Mouse (Mus musculus) left cerebral cortex, postnatal 36 days (tissue): Measurements from ENCODE around the gene Hmga2. TPM values are rescaled to one million over a fixed set of nuclear protein-coding genes. Genes with fewer than 3 reads are reported as not detected.

Experiments
- DNase-seq, 2 experiments: peaks; one replicate each; pipeline ENCODE4 v3.0.0; 2021 to 2022; ENCODE audit warnings: low spot score in 2 of 2, mixed read lengths in 1 of 2
- intact Hi-C: fragments of 180-260 bp; cut with DNase I; formaldehyde crosslinking; loops from one replicate; pipeline ENCODE4 v1.15.1; 2025
- total RNA-seq, 2 experiments: library from RNA; stranded (reverse); gene quantifications; 2 replicates each; pipeline ENCODE4 v1.2.3; 2021

Hmga2 gene
- under 1 TPM; 0.20 to 0.34 TPM for total RNA-seq

DNA sequence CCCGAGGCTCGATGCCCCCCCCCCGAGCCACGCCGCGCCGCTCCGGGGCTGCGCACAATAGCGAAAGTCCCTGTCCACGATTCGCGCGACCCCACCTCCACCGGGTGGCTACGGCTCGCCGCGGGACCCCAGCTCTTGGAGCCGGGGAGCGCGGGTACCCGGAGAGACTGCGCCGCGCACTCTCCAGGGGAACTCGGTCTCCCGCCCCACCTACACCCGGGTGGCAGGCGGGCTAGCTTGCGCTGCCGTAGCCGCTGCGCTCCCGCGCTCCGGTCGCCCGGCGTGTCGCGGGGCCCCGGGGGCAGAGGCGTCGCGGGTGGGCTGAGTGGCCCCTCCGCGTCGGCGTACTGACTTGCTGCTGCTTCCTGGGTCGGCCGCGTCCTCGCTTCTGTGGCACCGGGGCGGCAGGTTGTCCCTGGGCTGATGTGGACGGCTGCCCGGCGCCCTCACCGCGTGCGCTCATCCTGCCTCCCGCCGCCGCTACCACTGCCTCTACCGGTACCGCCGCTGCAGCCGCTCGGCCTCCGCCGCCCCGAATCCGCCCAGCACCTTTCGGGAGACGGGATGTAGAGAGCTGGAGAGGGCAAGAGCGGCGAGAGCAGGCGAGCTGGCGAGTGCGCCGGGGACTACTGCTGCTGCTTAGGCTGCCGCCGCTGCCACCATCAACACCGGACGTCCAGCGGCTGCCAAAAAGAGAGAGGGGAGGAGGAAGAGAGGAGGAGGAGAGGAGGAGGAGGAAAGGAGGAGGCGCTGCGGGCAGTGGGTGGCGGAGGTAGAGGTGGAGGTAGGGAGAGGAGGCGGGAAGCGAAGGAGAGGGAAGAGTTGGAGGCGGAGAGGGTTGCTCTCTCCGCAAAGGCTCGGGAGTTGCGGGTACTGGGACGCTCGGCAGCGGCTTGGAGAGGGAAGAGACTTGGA is at the start of gene Hmga2:
Gene Hmga2 (minus strand): TSS at position 869 of the 915 bp plus-strand sequence.
- peak in 1 of 2 experiments; percentile 19 for DNase-seq
- intact Hi-C loops = loop anchor here (5.0 kb wide), 1 partner anchor 76 kb away; no protein-coding TSS in a partner anchor

DNA sequence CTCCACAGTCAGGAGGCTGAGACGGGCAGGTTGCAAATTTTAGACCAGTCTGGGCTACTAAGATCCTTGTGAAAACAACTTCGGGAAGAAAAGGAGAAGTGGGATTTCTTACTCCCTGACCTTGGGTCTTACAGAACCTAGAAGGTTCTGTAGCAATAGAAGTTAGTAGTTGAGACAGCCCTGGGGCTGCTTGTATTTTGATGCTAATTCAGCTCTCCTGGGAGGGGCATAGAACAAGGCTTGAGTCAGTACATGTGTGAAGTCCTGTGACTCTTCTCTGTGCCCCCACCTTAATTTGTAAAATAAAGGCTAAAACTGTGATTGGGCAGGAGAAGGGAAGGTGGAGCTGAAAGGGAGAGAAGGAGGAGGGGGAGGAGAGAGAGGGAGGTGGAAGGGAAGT is 46.7 kb upstream of the Hmga2 start:
- intact Hi-C loops = no loop called here
- no peak for DNase-seq

DNA sequence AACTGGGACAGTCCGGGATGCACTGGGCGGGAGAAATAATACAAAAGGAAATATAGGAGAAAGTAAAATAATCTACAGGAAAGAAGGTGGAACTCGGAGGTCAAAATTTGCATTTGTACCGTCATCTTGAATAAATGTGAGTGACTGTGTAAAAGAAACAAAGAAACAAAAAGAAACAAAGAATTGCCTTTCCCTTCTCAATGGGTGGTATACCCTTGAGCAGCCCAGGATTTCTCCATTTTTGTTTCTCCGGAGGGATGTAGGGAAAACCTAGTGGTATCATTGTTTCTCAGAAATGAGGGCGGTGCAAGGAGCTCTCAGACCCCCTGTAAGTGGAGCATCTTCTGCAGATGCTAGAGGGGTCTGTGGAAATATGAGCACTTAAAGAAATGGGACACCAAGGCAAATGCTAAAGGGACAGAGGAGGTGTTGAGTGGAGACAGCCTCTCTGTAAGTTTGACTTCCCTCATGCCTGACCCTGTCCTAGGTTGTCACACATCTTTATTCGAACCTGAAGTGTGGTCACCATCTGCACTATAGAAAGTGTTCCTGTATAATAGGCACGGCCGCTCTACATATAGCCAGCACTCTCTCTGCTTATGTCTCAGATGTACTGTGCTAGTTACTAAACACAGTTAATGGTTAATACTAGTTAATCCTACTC is 45.8 kb upstream of the Hmga2 start:
- DNase-seq = no peak
- intact Hi-C loops = no loop called here

DNA sequence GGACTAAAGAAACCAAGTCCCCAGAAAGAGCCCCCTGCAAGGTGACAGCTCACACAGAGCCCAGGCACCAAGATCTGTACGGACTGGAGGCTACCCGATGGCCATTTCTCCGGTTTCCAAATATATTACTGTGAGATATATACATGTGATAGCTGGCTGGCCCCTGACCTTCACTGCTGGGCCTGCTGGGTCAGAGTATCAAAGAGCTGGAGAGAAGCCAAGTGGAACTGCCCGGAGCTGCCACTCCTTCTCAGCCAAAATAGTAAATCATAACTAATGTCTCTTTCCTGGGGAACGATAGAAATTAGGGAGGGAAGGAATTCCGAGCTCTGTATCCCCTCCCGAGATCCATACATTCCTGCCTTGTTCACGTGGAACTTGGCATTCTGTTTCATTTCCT is 40.0 kb upstream of the Hmga2 start:
- intact Hi-C loops = no loop called here
- no peak for DNase-seq

DNA sequence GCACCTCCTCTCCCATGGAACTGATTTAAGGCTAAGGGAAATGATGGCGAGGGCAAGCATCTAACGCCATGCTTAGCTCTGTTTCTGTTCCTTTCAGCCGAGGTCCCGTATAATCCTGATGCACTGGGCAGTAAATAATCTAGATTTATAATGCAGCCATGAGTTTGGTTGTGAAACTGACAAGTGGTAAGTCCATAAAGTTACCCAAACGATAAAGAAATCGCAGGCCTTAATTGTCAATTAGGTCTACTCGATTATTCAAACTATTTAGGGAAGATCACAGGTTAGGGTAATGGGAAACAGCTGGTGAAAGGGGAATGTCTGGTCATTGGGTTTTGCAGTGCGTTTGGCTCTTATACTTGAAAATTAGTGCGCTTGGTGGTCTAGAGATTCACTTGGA is 37.5 kb upstream of the Hmga2 start:
- DNase-seq = no peak
- intact Hi-C loops = no loop called here

DNA sequence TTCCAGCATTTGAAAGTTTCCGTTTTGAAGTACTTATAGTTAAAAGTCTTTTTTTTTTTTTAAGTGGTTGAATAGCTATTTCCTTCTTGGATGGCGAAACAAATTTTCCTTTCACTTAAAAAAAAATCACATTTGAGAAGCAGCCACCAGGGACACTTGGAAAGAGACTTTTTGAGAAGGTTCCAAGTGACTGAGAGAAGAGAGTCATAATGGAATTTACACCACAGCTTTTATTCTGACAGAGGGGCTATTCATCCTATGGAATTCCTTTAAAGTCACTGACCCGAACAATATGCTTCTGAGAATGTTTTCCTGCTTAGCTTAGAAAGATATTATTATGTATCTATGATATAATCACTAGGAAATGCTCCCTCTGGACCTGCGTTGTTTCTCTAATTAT is 36.7 kb upstream of the Hmga2 start:
- no peak for DNase-seq
- intact Hi-C loops = no loop called here

DNA sequence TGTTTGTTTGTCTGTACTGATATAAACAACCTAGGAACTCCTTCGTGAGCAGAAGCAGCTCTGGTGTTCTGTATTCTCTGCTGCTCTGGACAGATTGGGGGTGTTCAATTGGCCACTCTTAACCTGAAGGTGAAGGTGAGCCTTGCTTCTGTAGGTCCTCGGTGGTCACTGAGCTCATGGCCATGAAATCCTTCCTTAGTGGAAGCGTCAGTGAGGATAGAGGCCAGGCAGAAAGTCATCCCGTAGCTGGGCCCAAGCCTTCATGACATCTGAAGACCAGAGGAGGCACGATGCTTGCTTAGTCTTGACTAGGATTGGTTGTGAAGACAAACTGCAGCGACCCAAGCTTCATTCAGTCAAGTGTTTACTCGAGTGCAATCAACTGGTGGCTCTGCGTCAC is 35.9 kb upstream of the Hmga2 start:
- no peak for DNase-seq
- intact Hi-C loops = no loop called here

DNA sequence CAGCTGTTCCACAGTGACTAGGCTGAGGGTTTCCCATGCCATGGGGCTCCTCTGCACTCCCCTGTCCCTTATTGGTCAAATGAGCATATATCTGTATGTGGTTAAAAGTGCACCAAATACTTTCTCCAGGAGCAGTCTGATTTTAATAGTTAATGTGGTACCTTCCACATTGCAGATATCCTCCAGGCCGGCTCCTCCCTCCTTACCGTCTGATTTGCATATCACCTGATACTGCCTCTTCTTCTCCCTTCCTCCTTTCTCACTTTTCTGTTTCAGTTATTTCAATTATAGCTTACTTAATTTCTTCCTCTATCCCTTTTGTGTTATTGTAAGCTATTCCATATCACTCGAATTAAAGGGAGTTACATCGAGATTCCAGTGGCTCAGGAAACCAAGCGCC is 27.7 kb upstream of the Hmga2 start:
- intact Hi-C loops = no loop called here
- no peak for DNase-seq

DNA sequence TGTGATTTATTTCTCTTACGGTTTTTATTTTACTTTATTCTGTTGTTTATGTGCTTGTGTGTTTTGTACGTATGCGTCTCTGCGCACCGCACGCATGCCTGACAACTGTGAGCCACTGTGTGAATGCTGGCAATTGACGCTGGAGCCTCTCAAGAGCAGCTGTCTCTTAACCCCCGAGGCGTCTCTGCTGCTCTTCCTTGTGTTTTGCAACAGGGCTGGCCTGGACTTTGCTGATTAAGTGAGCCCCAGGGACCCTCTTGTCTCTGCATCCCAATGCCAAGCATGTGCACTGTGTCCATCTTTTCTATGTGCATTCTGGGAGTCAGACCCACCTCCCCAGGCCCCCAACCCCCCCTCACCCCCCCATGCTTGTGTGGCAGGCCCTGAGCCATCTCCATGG is 24.5 kb upstream of the Hmga2 start:
- intact Hi-C loops = no loop called here
- DNase-seq = no peak

DNA sequence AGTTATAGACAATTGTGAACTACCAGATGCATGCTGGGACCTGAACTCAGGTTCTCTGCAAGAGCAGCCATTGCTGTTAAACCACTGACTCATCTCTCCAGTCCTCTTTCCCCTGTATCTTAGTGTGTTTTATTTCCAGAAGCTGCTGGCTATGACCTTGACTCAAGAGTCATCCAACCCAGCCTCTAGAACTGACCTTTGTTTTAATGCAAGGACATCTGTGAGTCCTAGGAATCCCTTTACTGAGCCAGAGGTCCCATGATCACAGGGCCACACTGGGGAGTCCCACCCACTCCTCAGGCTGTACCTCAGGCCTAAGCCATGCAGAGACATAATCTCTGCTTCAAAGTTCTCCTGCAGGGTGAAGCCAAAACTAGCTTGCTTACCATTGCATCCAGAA is 21.8 kb upstream of the Hmga2 start:
- intact Hi-C loops = no loop called here
- no peak for DNase-seq

DNA sequence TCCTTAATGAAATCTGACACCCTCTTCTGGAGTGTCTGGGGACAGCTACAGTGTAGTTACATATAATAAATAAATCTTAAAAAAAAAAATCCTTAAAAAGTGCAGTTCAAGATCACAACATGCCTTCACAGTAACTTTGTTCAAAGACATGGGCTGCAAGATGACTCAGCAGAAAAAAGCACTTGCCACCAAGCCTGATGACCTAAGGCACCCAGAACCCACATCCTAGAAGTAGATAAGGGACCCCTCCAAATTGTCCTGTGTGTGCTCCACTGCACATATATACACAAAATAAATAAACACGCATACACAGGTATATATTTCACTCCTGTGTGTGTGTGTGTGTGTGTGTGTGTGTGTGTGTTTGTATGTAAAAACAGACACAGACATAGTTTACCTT is 18.4 kb upstream of the Hmga2 start:
- DNase-seq = no peak
- intact Hi-C loops = no loop called here

DNA sequence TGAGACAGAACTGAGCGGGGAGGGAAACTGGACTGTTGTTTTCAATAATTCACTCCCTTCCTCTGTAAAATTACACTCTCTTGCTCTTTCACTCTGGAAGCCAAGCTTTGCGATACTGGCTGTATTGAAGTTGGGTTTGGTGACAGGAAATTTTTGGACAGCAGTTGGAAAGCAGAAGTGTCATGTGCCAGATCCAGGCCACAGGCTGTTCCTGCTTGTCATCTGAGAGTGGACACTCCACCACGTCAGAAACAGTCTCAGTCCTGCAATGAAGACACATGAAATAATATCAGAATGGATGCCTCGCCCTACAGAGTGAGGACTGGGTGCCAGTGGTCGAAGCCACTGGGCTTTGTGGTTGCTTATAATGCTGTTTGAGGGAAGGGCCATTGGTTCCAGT is 15.2 kb upstream of the Hmga2 start:
- no peak for DNase-seq
- intact Hi-C loops = no loop called here

DNA sequence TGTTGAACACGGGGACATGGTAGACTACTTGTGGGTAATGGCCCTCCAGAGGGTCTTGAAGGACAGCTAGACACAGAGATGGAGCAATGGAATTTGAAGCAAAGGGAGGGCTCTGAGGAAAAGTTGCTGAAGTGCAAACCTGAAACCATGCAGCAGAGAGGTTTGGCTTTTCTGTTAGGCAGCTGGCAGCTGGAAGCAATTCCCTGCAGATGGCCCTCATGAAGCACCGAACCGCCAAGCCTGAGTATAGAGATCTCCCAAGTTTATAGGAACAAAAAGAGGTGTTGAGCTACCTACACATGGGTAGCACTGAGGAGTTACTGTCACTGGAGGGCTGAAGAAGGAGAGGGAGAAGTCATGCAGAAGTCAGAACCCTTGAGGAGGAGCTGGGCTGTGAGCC is 13.3 kb upstream of the Hmga2 start:
- DNase-seq = no peak
- intact Hi-C loops = no loop called here

DNA sequence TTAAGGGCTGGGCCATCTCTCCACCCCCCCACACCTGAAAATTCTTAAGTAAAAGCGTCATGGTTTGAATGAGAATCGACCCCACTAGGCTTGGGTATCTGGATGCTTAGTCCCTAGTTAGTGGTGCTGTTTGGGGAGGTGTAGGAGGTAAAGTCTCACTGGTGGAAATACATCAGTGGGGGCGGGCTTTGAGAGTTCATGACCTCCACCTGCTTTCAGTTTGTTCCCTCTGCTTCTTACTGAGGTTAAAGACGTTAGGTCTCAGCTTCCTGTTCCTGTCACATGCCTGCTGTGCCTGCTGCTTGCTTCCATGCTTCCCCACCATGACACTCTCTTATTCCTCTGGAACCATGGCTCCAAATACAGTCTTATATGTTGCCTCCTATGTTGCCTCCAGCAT is 12.3 kb upstream of the Hmga2 start:
- intact Hi-C loops = no loop called here
- no peak for DNase-seq

DNA sequence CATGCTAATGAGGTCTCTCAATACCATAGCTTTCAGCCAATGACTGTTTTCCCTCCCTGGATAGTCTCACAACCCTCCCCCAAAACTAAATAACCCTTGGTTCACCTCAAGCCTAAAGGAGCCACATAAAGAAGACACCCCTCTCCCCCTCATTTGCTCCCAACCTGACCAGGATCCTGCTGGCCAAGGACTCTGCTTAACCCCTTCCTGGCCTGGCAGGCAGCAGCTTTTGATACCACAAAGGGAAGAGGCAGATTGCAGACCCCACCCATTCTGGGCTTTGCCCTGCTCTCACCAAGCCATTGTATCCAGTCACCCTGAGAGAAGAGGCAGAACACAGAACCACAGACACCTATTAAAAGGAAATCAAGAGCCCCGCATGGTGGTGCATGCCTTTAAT is 11.6 kb upstream of the Hmga2 start:
- intact Hi-C loops = no loop called here
- DNase-seq = no peak

DNA sequence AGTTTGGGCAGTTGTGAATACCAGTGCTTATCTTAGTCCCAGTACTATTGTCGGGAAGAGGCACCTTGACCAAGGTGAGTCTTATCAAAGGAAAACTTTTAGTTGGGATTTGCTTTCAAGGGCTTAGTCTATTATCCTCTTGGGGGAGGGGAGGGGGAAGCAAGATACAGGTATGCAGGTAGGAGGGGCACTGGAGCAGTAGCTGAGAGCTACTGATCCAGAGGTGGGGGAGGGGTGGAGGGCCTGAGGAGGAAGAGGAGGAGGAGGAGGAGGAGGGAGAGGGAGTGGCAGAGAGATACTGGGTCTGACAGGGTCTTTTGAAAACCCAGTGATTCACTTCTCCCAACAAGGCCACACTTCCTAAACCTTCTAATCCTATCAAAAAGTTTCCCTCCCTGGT is 9.2 kb upstream of the Hmga2 start:
- no peak for DNase-seq
- intact Hi-C loops = no loop called here

DNA sequence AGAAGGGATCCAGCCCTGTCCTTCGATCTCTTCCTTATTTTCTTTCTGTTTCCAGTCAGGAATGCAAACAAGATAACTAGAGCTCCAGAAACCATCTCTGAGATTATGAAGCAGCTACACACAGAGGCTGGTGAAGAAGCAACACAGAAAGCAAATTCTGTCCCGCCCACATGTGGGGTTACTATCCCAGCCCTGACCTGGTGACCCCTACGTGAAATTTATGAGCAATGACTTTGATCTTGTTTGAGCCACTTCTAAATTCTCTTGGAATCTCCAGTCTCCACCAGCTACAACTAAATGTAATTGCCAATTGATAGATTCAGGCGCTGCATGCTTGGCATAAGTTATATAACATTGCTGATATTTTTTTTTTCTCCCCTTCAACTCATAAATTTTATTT is 7.9 kb upstream of the Hmga2 start:
- intact Hi-C loops = no loop called here
- no peak for DNase-seq

DNA sequence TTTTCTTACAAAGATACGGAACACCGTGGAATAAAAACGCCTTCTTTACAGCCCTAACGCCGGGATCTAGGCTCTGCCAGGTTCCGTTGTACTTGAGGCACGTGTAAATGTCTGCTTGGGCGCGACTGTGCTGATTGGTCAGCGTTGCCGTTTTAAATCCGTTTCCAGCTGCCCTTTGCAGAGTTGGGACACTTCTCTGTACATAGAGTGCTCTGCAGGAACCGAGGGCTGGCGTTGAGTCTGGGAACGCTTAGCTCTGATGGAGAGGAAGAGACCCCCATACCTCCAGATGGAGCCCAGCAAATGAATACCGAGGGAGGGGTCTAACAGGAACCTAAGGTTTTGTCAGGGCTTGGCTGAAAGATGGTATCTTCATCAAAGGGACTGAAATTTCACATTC is 1.9 kb upstream of the Hmga2 start:
- no peak for DNase-seq
- intact Hi-C loops = loop anchor here (5.0 kb wide), 1 partner anchor 74 kb away; no protein-coding TSS in a partner anchor

DNA sequence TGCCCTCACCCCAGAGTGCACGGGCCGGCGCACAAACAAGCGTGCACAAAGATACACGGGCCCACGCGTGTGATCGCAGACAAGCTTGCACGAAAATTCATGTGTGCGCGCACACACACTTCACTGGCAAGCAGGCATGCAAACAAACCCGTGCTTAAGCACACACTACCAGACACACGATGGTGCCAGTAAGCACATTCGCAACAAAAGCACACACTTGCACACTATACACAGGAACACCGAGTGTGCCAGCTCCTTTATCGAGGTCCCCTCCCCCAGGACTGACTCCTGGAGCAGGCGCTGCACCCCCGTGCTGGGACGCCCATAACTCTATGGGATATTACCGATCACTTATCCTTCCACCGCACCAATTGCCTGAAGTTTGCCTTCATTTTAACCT is 1.2 kb upstream of the Hmga2 start:
- DNase-seq = no peak
- intact Hi-C loops = loop anchor here (5.0 kb wide), 1 partner anchor 75 kb away; no protein-coding TSS in a partner anchor

DNA sequence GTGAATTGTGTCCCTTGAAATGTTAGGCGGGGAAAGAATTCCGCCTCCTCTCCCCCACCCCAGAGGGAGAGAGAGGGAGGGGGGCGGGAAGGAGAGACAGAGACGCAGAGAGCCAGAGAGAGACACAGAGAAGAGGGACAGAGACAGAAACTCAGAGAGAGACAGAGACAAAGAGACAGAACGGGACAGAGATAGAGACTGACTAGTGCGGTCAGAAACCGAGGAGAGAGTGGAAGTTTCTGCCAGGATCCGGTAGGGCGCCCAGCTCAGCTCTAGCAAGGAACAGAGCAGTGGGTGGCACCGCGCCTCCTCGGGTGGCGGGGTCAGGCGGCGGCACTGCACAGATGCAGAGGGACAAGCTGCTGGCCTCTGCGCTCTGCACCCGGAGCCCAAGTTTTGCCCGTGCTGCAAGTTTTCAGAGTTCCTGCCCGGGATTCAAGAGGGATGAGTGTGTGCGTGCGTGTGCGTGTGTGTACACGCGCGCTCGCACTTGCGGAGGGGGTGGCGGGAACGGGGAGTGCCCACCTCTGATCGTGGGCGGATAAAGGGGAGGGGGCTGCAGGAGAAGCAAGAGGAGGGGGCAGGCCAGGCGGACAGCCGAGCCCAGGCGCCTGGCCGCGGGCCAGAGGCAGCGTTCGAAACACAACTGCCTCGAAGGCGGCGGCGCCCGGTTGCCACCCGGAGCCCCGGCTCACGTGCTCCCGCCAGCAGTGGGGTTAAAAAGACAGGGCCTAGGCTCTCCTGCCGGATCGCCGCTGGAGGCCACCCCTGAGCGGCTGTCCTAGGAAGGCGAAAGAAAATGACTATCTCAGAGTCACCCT is 457 bp upstream of the Hmga2 start:
- intact Hi-C loops = loop anchor here (5.0 kb wide), 1 partner anchor 76 kb away; no protein-coding TSS in a partner anchor
- no peak for DNase-seq
